Mouse (Mus musculus) central nervous system, embryonic 11.5 days (tissue): ENCODE results near the gene Col8a2. TPM values are rescaled to one million over a fixed set of nuclear protein-coding genes. Genes with fewer than 3 reads are reported as not detected.

Experiments used
- polyA plus RNA-seq: library from polyadenylated mRNA; depleted of rRNA; stranded (reverse); fragments of >200 nt; gene quantifications from 2 replicates; pipeline ENCODE4 v1.2.3, GENCODE M21; 2012; rRNA removed

Gene Col8a2
- 9.4 and 11.5 TPM in 2 replicates for polyA plus RNA-seq

GRCm38 (mm10) chr4:126286492-126286891 is at the start of gene Col8a2:
Col8a2 (plus strand) TSS chr4:126286793.

GRCm38 (mm10) chr4:126256131-126256791 is 30.3 kb upstream of the Col8a2 start, which contains the start of gene Map7d1:
Map7d1 (minus strand) TSS chr4:126256343.

GRCm38 (mm10) chr4:126262119-126262807 is 24.3 kb upstream of the Col8a2 start, which contains the start of gene Trappc3:
Trappc3 (plus strand) TSS chr4:126262325.

GRCm38 (mm10) chr4:126321111-126321853 is 34.7 kb downstream of the Col8a2 start, which contains the start of gene Adprhl2:
Adprhl2 (minus strand) TSS chr4:126321703.

GRCm38 (mm10) chr4:126325281-126325861 is 38.8 kb downstream of the Col8a2 start, which contains the start of gene Tekt2:
Tekt2 (minus strand) TSS chr4:126325688.

Other genes with a start within 250 kb of the Col8a2 start
- 90.6 and 93.7 TPM in 2 replicates for gene Mrps15, start 239.9 kb upstream of the Col8a2 start, polyA plus RNA-seq
- 10.7 and 11.7 TPM in 2 replicates for gene Oscp1, start 228.2 kb upstream of the Col8a2 start, polyA plus RNA-seq
- gene Lsm10, start 190.2 kb upstream of the Col8a2 start, polyA plus RNA-seq, result 28.7 and 37.4 TPM in 2 replicates
- gene Stk40, start 182.8 kb upstream of the Col8a2 start, polyA plus RNA-seq, result 28.2 and 29.0 TPM in 2 replicates
- gene Eva1b, start 139.0 kb upstream of the Col8a2 start, polyA plus RNA-seq, result 36.8 and 51.1 TPM in 2 replicates
- 1.6 and 2.6 TPM in 2 replicates for gene Sh3d21, start 123.3 kb upstream of the Col8a2 start, polyA plus RNA-seq
- gene Thrap3, start 84.0 kb upstream of the Col8a2 start, polyA plus RNA-seq, result 199 and 213 TPM in 2 replicates
- gene Map7d1, start 30.4 kb upstream of the Col8a2 start, polyA plus RNA-seq, result 143 and 628 TPM in 2 replicates
- gene Trappc3, start 24.5 kb upstream of the Col8a2 start, polyA plus RNA-seq, result 101 and 109 TPM in 2 replicates
- 59.1 and 70.0 TPM in 2 replicates for gene Adprhl2, start 34.9 kb downstream of the Col8a2 start, polyA plus RNA-seq
- gene Tekt2, start 38.9 kb downstream of the Col8a2 start, polyA plus RNA-seq, result 6.9 and 7.2 TPM in 2 replicates
- gene Ago3, start 142.8 kb downstream of the Col8a2 start, polyA plus RNA-seq, result 6.2 and 6.3 TPM in 2 replicates
- gene Ago1, start 181.8 kb downstream of the Col8a2 start, polyA plus RNA-seq, result 74.1 and 75.5 TPM in 2 replicates
- 3.8 and 4.2 TPM in 2 replicates for gene Ago4, start 246.7 kb downstream of the Col8a2 start, polyA plus RNA-seq